Mouse (Mus musculus) hindbrain, embryonic 12.5 days (tissue): ENCODE measurements around the gene Msh5. TPM values are rescaled to one million over a fixed set of nuclear protein-coding genes. Genes with fewer than 3 reads are reported as not detected.

Source experiments
- ATAC-seq: fragments of 200-750 bp; cut with Nextera tagmentation; 2 replicates; pipeline ENCODE4 v1.8.0; 2017; ENCODE audit warnings: moderate TSS enrichment; ENCODE audit not compliant: low FRiP score
- H3K27ac ChIP-seq: fragments of 300-500 bp; sonication (generic); 2 replicates; pipeline ENCODE4 v1.5.1; 2016; ENCODE audit warnings: mild to moderate bottlenecking
- H3K27me3 ChIP-seq: fragments of 300-500 bp; sonication (generic); 2 replicates; pipeline ENCODE4 v1.6.1; 2016; ENCODE audit warnings: mild to moderate bottlenecking
- H3K36me3 ChIP-seq: fragments of 300-500 bp; sonication (generic); 2 replicates; pipeline ENCODE4 v1.6.1; 2016; ENCODE audit warnings: mild to moderate bottlenecking
- H3K4me1 ChIP-seq: fragments of 300-500 bp; sonication (generic); 2 replicates; pipeline ENCODE4 v1.6.1; 2016
- H3K4me2 ChIP-seq: fragments of 300-500 bp; sonication (generic); replicated peaks from 2 replicates; pipeline ENCODE4 v1.6.1; 2016; ENCODE audit warnings: mild to moderate bottlenecking
- H3K4me3 ChIP-seq: fragments of 300-500 bp; sonication (generic); 2 replicates; pipeline ENCODE4 v1.5.1; 2016; ENCODE audit warnings: mild to moderate bottlenecking
- H3K9ac ChIP-seq: fragments of 300-500 bp; sonication (generic); 2 replicates; pipeline ENCODE4 v1.6.1; 2016; ENCODE audit warnings: mild to moderate bottlenecking, moderate library complexity
- H3K9me3 ChIP-seq: fragments of 300-500 bp; sonication (generic); replicated peaks from 2 replicates; pipeline ENCODE4 v1.6.1; 2016; ENCODE audit warnings: mild to moderate bottlenecking
- WGBS: fragments of 180-500 bp; shearing (Covaris S2); methylation state at CpG from one replicate; pipeline ENCODE4 v1.1.7; 2016; 5-methylcytosine and 5-hydroxymethylcytosine counted together
- polyA plus RNA-seq: library from polyadenylated mRNA; unstranded; fragments of >200 nt; fragmentation: Nextera tagmentation; extraction: Ambion mirVana; gene quantifications from 2 replicates; pipeline ENCODE4 v1.2.1, GENCODE M21; 2016

Msh5 gene
- polyA plus RNA-seq, 1 experiment from 2014 or later, result 3.1 TPM

- Histone ChIP-seq H3K36me3 (peaks cover 27% of the 10 kb centered on the region), H3K27ac (no peak overlapping the region), H3K27me3 (no peaks in the 10 kb centered on the region), H3K9ac (no peak overlapping the region), H3K9me3 (no peaks in the 10 kb centered on the region), H3K4me3 (no peak overlapping the region), H3K4me2 (no peak overlapping the region), H3K4me1 (peaks cover 15% of the 10 kb centered on the region)
- ATAC-seq, result no peak
- WGBS, result 79% methylated on average over 2 of the region's 2 CpGs
These were observed 62.3 kb downstream of the Msh5 start for GRCm38 (mm10) chr17:34984218-34984617.

GRCm38 (mm10) chr17:34982328-34982727, 64.2 kb downstream of the Msh5 start:
- H3K36me3 ChIP-seq, result peaks cover 20% of the 10 kb centered on the region
- ATAC-seq, result peak; percentile 29; the same call in 1 of the 2 replicates
- WGBS, result 0% methylated on average over 15 of the region's 15 CpGs

GRCm38 (mm10) chr17:34981690-34982180, 64.8 kb downstream of the Msh5 start, which contains the start of gene Lsm2:
Gene Lsm2, plus strand, starts transcription at chr17:34981862.
- peak within 1 kb of the TSS; percentile 84 for H3K9ac ChIP-seq
- peak within 1 kb of the TSS; percentile 96 for H3K27ac ChIP-seq
- peak; percentile 93 for ATAC-seq
- H3K4me1 ChIP-seq, result peaks cover 15% of the 10 kb centered on the region
- H3K4me2 ChIP-seq, result peak within 1 kb of the TSS; percentile 82
- peak within 1 kb of the TSS; percentile 69 for H3K4me3 ChIP-seq
- H3K27me3 ChIP-seq, result no peaks in the 10 kb centered on the region
- no peaks in the 10 kb centered on the region for H3K9me3 ChIP-seq
- WGBS, result 1% methylated on average over 57 of the region's 58 CpGs
- H3K36me3 ChIP-seq, result peaks cover 19% of the 10 kb centered on the region

More at GRCm38 (mm10) chr17:34982328-34982727, 64.2 kb downstream of the Msh5 start:
- H3K9ac ChIP-seq, result peak overlapping the region; percentile 84
- H3K27me3 ChIP-seq, result no peaks in the 10 kb centered on the region
- H3K4me3 ChIP-seq, result peak overlapping the region; percentile 69
- H3K4me1 ChIP-seq, result peaks cover 15% of the 10 kb centered on the region
- peak overlapping the region; percentile 82 for H3K4me2 ChIP-seq
- peak overlapping the region; percentile 96 for H3K27ac ChIP-seq
- no peaks in the 10 kb centered on the region for H3K9me3 ChIP-seq

GRCm38 (mm10) chr17:34980655-34981054, 65.9 kb downstream of the Msh5 start:
- no peaks in the 10 kb centered on the region for H3K27me3 ChIP-seq
- WGBS, result 15% methylated on average over 2 of the region's 2 CpGs
- peak overlapping the region; percentile 69 for H3K4me3 ChIP-seq
- peaks cover 8% of the 10 kb centered on the region for H3K36me3 ChIP-seq
- peak overlapping the region; percentile 82 for H3K4me2 ChIP-seq
- H3K9ac ChIP-seq, result peak overlapping the region; percentile 84
- H3K27ac ChIP-seq, result 0 out of 2 replicates have a peak overlapping the region, but pooled peaks have one; percentile 96
- no peak for ATAC-seq
- H3K9me3 ChIP-seq, result no peaks in the 10 kb centered on the region
- peaks cover 15% of the 10 kb centered on the region for H3K4me1 ChIP-seq

- Histone ChIP-seq H3K4me3 (no peak overlapping the region), H3K4me1 (peaks cover 15% of the 10 kb centered on the region), H3K9me3 (no peaks in the 10 kb centered on the region), H3K36me3 (no peaks in the 10 kb centered on the region), H3K27me3 (no peaks in the 10 kb centered on the region), H3K27ac (no peak overlapping the region), H3K4me2 (no peak overlapping the region), H3K9ac (no peak overlapping the region)
- 96% methylated on average over 4 of the region's 4 CpGs for WGBS
- ATAC-seq, result no peak
These were observed 66.9 kb downstream of the Msh5 start for GRCm38 (mm10) chr17:34979631-34980030.

Other genes with a start within 250 kb of the Msh5 start
- not detected in 2 replicates for gene Cyp21a1, start 242.2 kb downstream of the Msh5 start, polyA plus RNA-seq
- 25.0 and 26.7 TPM in 2 replicates for gene Stk19, start 209.8 kb downstream of the Msh5 start, polyA plus RNA-seq
- 62.5 and 70.2 TPM in 2 replicates for gene Dxo, start 209.7 kb downstream of the Msh5 start, polyA plus RNA-seq
- gene Skiv2l, start 196.5 kb downstream of the Msh5 start, polyA plus RNA-seq, result 64.9 and 65.8 TPM in 2 replicates
- 95.2 and 111 TPM in 2 replicates for gene Nelfe, start 196.4 kb downstream of the Msh5 start, polyA plus RNA-seq
- 2.2 TPM in 2 replicates for gene Cfb, start 184.2 kb downstream of the Msh5 start, polyA plus RNA-seq
- gene Zbtb12, start 167.3 kb downstream of the Msh5 start, polyA plus RNA-seq, result 12.0 and 12.8 TPM in 2 replicates
- 0.10 and 0.29 TPM in 2 replicates for gene Gm20547, start 164.7 kb downstream of the Msh5 start, polyA plus RNA-seq
- gene C2, start 148.5 kb downstream of the Msh5 start, polyA plus RNA-seq, result 1.4 and 2.6 TPM in 2 replicates
- 110 and 113 TPM in 2 replicates for gene Ehmt2, start 148.3 kb downstream of the Msh5 start, polyA plus RNA-seq
- gene Slc44a4, start 132.3 kb downstream of the Msh5 start, polyA plus RNA-seq, result 0.13 and 0.15 TPM in 2 replicates
- 25.2 and 28.2 TPM in 2 replicates for gene Neu1, start 115.5 kb downstream of the Msh5 start, polyA plus RNA-seq
- 0.08 and 0.25 TPM in 2 replicates for gene Hspa1b, start 87.5 kb downstream of the Msh5 start, polyA plus RNA-seq
- 0.99 TPM in 1 of 2 replicates, not detected in the other for gene Gm20481, start 76.8 kb downstream of the Msh5 start, polyA plus RNA-seq
- 2.2 and 3.1 TPM in 2 replicates for gene Hspa1a, start 74.6 kb downstream of the Msh5 start, polyA plus RNA-seq
- gene Hspa1l, start 74.0 kb downstream of the Msh5 start, polyA plus RNA-seq, result 1.3 TPM in 2 replicates
- gene Lsm2, start 64.9 kb downstream of the Msh5 start, polyA plus RNA-seq, result 128 and 158 TPM in 2 replicates
- 109 and 110 TPM in 2 replicates for gene Vars, start 45.8 kb downstream of the Msh5 start, polyA plus RNA-seq
- 0.12 and 0.20 TPM in 2 replicates for gene Vwa7, start 30.2 kb downstream of the Msh5 start, polyA plus RNA-seq
- 2.4 and 3.6 TPM in 2 replicates for gene Sapcd1, start 18.7 kb downstream of the Msh5 start, polyA plus RNA-seq
- gene Clic1, start 3.2 kb upstream of the Msh5 start, polyA plus RNA-seq, result 157 and 159 TPM in 2 replicates
- gene Ddah2, start 12.3 kb upstream of the Msh5 start, polyA plus RNA-seq, result 512 and 517 TPM in 2 replicates
- gene Ly6g6c, start 18.6 kb upstream of the Msh5 start, polyA plus RNA-seq, result not detected in 2 replicates
- gene Mpig6b, start 19.4 kb upstream of the Msh5 start, polyA plus RNA-seq, result 0.46 and 0.52 TPM in 2 replicates
- gene Ly6g6e, start 30.2 kb upstream of the Msh5 start, polyA plus RNA-seq, result not detected in 2 replicates
- 2.1 and 2.3 TPM in 2 replicates for gene Ly6g6d, start 31.3 kb upstream of the Msh5 start, polyA plus RNA-seq
- 0.47 and 0.62 TPM in 2 replicates for gene Ly6g6f, start 38.9 kb upstream of the Msh5 start, polyA plus RNA-seq
- gene Abhd16a, start 42.5 kb upstream of the Msh5 start, polyA plus RNA-seq, result 78.6 and 81.1 TPM in 2 replicates
- gene Ly6g5c, start 61.5 kb upstream of the Msh5 start, polyA plus RNA-seq, result not detected in 2 replicates
- gene Ly6g5b, start 68.7 kb upstream of the Msh5 start, polyA plus RNA-seq, result 1.4 and 1.5 TPM in 2 replicates
- gene Gpank1, start 74.7 kb upstream of the Msh5 start, polyA plus RNA-seq, result 19.8 and 20.8 TPM in 2 replicates
- 237 and 276 TPM in 2 replicates for gene Csnk2b, start 75.3 kb upstream of the Msh5 start, polyA plus RNA-seq
- 7.3 and 7.7 TPM in 2 replicates for gene D17H6S53E, start 79.6 kb upstream of the Msh5 start, polyA plus RNA-seq
- 0.39 TPM in 1 of 2 replicates, not detected in the other for gene Apom, start 85.3 kb upstream of the Msh5 start, polyA plus RNA-seq
- gene Bag6, start 88.4 kb upstream of the Msh5 start, polyA plus RNA-seq, result 87.9 and 88.3 TPM in 2 replicates
- gene Prrc2a, start 118.2 kb upstream of the Msh5 start, polyA plus RNA-seq, result 206 and 213 TPM in 2 replicates
- 7.8 and 7.9 TPM in 2 replicates for gene Aif1, start 129.3 kb upstream of the Msh5 start, polyA plus RNA-seq
- gene Lst1, start 141.7 kb upstream of the Msh5 start, polyA plus RNA-seq, result 6.1 and 6.9 TPM in 2 replicates
- 0.54 and 0.81 TPM in 2 replicates for gene Ltb, start 147.7 kb upstream of the Msh5 start, polyA plus RNA-seq
- 0.14 TPM in 1 of 2 replicates, not detected in the other for gene Tnf, start 155.3 kb upstream of the Msh5 start, polyA plus RNA-seq
- not detected in 2 replicates for gene Lta, start 158.6 kb upstream of the Msh5 start, polyA plus RNA-seq
- 0.62 TPM in 1 of 2 replicates, not detected in the other for gene Gm16181, start 174.1 kb upstream of the Msh5 start, polyA plus RNA-seq
- gene Atp6v1g2, start 186.9 kb upstream of the Msh5 start, polyA plus RNA-seq, result 21.1 and 23.0 TPM in 2 replicates
- 12.1 and 12.2 TPM in 2 replicates for gene Nfkbil1, start 189.0 kb upstream of the Msh5 start, polyA plus RNA-seq
- 480 and 488 TPM in 2 replicates for gene Ddx39b, start 195.0 kb upstream of the Msh5 start, polyA plus RNA-seq
- gene H2-D1, start 216.0 kb upstream of the Msh5 start, polyA plus RNA-seq, result 38.6 and 46.0 TPM in 2 replicates